Mouse (Mus musculus) embryonic facial prominence, embryonic 13.5 days (tissue): ENCODE results near the gene Hist1h1c. TPM values are rescaled to one million over a fixed set of nuclear protein-coding genes. Genes with fewer than 3 reads are reported as not detected.

Experiments used
- ATAC-seq: fragments of 200-750 bp; cut with Nextera tagmentation; 2 replicates; pipeline ENCODE4 v1.8.0; 2017; ENCODE audit warnings: low read depth; ENCODE audit not compliant: insufficient number of reproducible peaks, insufficient read depth, low FRiP score, low TSS enrichment
- H3K27ac ChIP-seq: fragments of 300-500 bp; sonication (generic); 2 replicates; pipeline ENCODE4 v1.5.1; 2015; ENCODE audit warnings: moderate library complexity, mild to moderate bottlenecking, inconsistent platforms
- H3K27me3 ChIP-seq: fragments of 300-500 bp; sonication (generic); 2 replicates; pipeline ENCODE4 v1.6.1; 2015; ENCODE audit warnings: mild to moderate bottlenecking, inconsistent platforms
- H3K36me3 ChIP-seq: fragments of 300-500 bp; sonication (generic); 2 replicates; pipeline ENCODE4 v1.6.1; 2015; ENCODE audit warnings: mild to moderate bottlenecking, inconsistent platforms
- H3K4me1 ChIP-seq: fragments of 300-500 bp; sonication (generic); 2 replicates; pipeline ENCODE4 v1.6.1; 2015; ENCODE audit warnings: inconsistent platforms
- H3K4me2 ChIP-seq: fragments of 300-500 bp; sonication (generic); 2 replicates; pipeline ENCODE4 v1.6.1; 2015; ENCODE audit warnings: moderate library complexity, mild to moderate bottlenecking, inconsistent platforms
- H3K4me3 ChIP-seq: fragments of 300-500 bp; sonication (generic); 2 replicates; pipeline ENCODE4 v1.5.1; 2015; ENCODE audit warnings: mild to moderate bottlenecking, inconsistent platforms
- H3K9ac ChIP-seq: fragments of 300-500 bp; sonication (generic); 2 replicates; pipeline ENCODE4 v1.6.1; 2015; ENCODE audit warnings: mild to moderate bottlenecking, inconsistent platforms
- H3K9me3 ChIP-seq: fragments of 300-500 bp; sonication (generic); 2 replicates; pipeline ENCODE4 v1.6.1; 2016; ENCODE audit warnings: inconsistent platforms
- WGBS: fragments of 180-500 bp; shearing (Covaris S2); methylation state at CpG from one replicate; pipeline ENCODE4 v1.1.7; 2015; ENCODE audit warnings: mixed read lengths; 5-methylcytosine and 5-hydroxymethylcytosine counted together
- polyA plus RNA-seq: library from polyadenylated mRNA; unstranded; fragments of >200 nt; fragmentation: Nextera tagmentation; extraction: Ambion mirVana; gene quantifications from 2 replicates; pipeline ENCODE4 v1.2.1, GENCODE M21; 2015

Gene Hist1h1c
- 25.0 and 28.9 TPM in 2 replicates for polyA plus RNA-seq

DNA sequence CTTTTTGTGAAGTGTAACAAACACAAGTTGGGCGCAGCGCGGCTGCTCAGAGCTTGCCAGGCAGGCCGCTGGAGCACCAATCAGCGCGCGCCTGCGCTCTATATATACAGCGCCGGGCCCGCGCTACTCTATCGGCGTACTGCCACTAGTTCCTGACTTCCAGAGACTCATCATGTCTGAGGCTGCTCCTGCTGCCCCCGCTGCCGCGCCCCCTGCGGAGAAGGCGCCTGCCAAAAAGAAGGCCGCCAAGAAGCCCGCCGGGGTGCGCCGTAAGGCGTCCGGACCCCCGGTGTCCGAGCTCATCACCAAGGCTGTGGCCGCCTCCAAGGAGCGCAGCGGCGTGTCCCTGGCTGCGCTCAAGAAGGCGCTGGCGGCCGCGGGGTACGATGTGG, at the start of gene Hist1h1c:
TSS of gene Hist1h1c (plus strand) at position 132 of the 392 bp plus-strand sequence.
- no peaks in the 10 kb centered on the region for H3K9me3 ChIP-seq
- no peaks in the 10 kb centered on the region for H3K27me3 ChIP-seq
- peak within 1 kb of the TSS; percentile 99 for H3K27ac ChIP-seq
- H3K4me3 ChIP-seq: peak within 1 kb of the TSS; percentile 65
- peaks cover 9% of the 10 kb centered on the region; the same call in 1 of the 2 replicates for H3K4me1 ChIP-seq
- under 1% methylated on average over 38 of the region's 38 CpGs for WGBS
- peak within 1 kb of the TSS; percentile 89 for H3K9ac ChIP-seq
- peak within 1 kb of the TSS; percentile 97 for H3K4me2 ChIP-seq
- H3K36me3 ChIP-seq: no peaks in the 10 kb centered on the region
- peak; percentile 92 for ATAC-seq

DNA sequence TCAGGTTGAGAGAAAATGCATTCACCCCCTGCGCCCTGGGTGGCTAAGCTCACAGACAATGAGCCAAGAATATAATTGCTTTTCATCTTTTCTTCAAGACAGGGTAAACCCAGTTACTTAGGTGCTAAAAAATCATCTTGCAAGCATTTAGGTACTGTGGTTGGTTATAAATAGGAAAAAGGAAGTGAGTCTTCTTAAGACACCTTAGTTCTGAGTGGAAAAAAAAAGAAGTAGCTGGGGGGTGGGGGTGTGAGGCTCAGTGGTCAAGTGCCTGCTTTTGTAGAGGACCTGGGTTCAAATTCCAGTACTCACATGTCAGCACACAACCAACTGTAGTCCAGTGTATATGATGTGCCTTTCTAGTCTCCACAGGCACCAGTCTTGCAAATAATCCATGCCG, 49.7 kb upstream of the Hist1h1c start:
- H3K4me1 ChIP-seq: peaks cover 10% of the 10 kb centered on the region; the same call in 1 of the 2 replicates
- H3K9ac ChIP-seq: no peak overlapping the region
- no peaks in the 10 kb centered on the region for H3K36me3 ChIP-seq
- no peak overlapping the region for H3K27ac ChIP-seq
- no peak for ATAC-seq
- H3K27me3 ChIP-seq: no peaks in the 10 kb centered on the region
- WGBS: 91% methylated on average over 2 of the region's 2 CpGs
- no peak overlapping the region for H3K4me2 ChIP-seq
- no peaks in the 10 kb centered on the region for H3K9me3 ChIP-seq
- no peak overlapping the region for H3K4me3 ChIP-seq

DNA sequence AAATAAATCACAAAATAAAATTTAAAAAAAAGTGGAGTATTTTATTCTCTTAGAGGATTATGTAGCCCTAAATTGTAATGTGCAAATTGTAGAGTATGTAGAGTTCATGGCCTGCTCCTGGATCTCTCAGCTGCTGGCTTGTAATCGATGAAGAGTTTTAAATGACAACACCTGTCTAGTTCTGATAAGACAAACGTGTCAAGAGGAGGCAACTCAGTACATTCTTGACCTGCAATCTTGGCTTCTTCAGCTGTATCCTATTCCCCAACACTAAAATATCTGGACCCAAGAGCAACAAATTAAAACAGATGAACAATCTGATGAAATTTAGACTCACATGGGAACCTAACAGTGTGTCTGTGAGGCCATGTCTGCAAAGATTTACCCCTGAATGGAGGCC, 49.1 kb upstream of the Hist1h1c start:
- no peak for ATAC-seq
- H3K4me2 ChIP-seq: no peak overlapping the region
- H3K4me1 ChIP-seq: peaks cover 10% of the 10 kb centered on the region; the same call in 1 of the 2 replicates
- H3K9me3 ChIP-seq: no peaks in the 10 kb centered on the region
- no peak overlapping the region for H3K27ac ChIP-seq
- no peaks in the 10 kb centered on the region for H3K36me3 ChIP-seq
- WGBS: 69% methylated on average over 2 of the region's 2 CpGs
- H3K4me3 ChIP-seq: no peak overlapping the region
- H3K27me3 ChIP-seq: no peaks in the 10 kb centered on the region
- H3K9ac ChIP-seq: no peak overlapping the region

DNA sequence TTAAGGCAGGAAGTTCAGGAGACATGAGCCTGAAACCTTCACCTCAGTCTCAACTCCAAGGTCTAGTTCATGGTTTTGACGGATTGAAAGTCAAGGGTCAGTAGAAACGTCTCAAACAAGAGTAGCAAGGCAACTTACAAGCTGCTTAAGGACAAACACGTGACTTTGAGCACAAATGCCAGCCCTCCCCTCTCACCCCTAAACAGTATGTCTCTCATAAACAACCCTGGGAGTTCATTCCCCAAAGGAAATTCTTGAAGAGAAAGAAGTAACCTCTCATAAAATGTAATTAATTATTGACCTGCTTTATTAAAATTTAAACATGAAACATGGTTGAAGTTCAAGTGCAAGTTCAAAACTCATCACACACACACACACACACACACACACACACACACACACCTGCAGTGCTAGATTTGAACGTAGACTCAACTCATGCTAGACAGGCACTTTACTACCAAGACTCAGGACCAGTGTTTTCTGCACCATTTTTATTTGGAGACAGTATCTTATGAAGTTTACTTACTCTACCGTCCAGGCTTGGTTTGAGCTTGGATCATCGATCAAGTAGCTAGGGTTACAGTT, 44.7 kb upstream of the Hist1h1c start:
- no peaks in the 10 kb centered on the region for H3K27me3 ChIP-seq
- no peak for ATAC-seq
- 0 out of 2 replicates have a peak, but pooled peaks cover under 1% of the 10 kb centered on the region for H3K4me1 ChIP-seq
- no peak overlapping the region for H3K27ac ChIP-seq
- no peak overlapping the region for H3K4me3 ChIP-seq
- 78% methylated on average over 6 of the region's 6 CpGs for WGBS
- H3K9ac ChIP-seq: no peak overlapping the region
- no peaks in the 10 kb centered on the region for H3K36me3 ChIP-seq
- H3K9me3 ChIP-seq: no peaks in the 10 kb centered on the region
- no peak overlapping the region for H3K4me2 ChIP-seq

DNA sequence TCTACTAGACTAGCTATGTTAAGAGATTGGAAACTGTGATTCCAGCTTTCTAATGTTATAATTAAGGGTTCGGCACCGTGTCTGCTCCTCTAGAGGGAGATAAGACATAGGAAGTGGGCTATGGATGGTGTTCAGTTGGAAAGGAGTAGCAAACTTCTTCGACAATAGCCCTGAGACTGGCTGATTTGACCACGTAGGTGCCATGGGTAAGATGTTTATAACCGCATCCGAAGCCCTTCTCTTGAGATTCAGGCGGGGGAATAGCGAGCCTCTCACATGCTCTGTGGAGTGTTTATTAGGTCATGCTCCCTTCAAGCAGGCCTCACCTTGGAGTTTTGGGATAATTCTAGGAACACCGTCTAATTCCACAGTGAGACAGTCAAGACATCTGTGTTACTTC, 43.7 kb upstream of the Hist1h1c start:
- Histone ChIP-seq H3K4me2 (no peak overlapping the region), H3K4me3 (no peak overlapping the region), H3K9me3 (no peaks in the 10 kb centered on the region), H3K36me3 (no peaks in the 10 kb centered on the region), H3K9ac (no peak overlapping the region), H3K4me1 (0 out of 2 replicates have a peak, but pooled peaks cover 4% of the 10 kb centered on the region), H3K27me3 (no peaks in the 10 kb centered on the region), H3K27ac (no peak overlapping the region)
- no peak for ATAC-seq
- 91% methylated on average over 9 of the region's 9 CpGs for WGBS

DNA sequence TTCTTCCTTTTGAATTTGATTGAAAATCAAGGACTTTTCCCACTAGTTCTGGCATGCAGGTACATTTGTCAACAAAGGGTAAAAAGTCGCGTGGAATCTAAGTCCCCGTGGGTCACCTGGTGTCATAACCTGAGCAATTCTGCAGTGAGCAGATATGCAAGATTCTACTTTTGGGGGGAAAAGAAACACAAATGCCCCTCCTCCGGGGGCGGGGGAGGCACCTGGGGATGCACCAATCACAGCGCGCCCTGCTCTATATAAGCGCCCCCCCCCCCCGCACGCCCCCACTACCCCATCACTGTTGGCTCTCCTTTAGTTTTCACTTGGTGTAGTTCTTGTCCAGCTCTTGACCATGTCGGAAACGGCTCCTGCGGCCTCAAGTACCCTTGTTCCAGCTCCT, 43.1 kb upstream of the Hist1h1c start, which contains the start of gene Hist1h1t:
TSS of gene Hist1h1t (plus strand) at position 301 of the 400 bp plus-strand sequence.
- 54% methylated on average over 13 of the region's 13 CpGs for whole genome bisulfite sequencing
- Histone ChIP-seq H3K9me3 (no peaks in the 10 kb centered on the region), H3K4me3 (no peak within 1 kb of the TSS), H3K4me2 (peak within 1 kb of the TSS; percentile 1; the same call in 1 of the 2 replicates), H3K36me3 (no peaks in the 10 kb centered on the region), H3K4me1 (0 out of 2 replicates have a peak, but pooled peaks cover 4% of the 10 kb centered on the region), H3K27ac (0 out of 2 replicates have a peak within 1 kb of the TSS, but pooled peaks have one; percentile 48), H3K27me3 (no peaks in the 10 kb centered on the region), H3K9ac (no peak within 1 kb of the TSS)
- no peak for ATAC-seq

DNA sequence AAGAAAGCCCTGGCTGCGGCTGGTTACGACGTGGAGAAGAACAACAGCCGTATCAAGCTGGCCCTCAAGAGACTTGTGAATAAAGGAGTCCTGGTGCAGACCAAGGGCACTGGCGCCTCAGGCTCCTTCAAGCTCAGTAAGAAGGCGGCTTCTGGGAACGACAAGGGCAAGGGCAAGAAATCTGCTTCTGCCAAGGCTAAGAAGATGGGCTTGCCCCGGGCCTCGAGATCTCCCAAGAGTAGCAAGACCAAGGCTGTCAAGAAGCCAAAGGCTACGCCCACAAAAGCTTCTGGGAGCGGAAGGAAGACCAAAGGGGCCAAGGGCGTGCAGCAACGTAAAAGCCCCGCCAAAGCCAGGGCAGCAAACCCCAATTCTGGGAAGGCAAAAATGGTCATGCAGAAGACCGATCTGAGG, 42.5 kb upstream of the Hist1h1c start:
- Histone ChIP-seq H3K4me1 (peaks cover 7% of the 10 kb centered on the region; the same call in 1 of the 2 replicates), H3K9ac (no peak overlapping the region), H3K4me2 (peak overlapping the region; percentile 1; the same call in 1 of the 2 replicates), H3K27ac (0 out of 2 replicates have a peak overlapping the region, but pooled peaks have one; percentile 48), H3K36me3 (no peaks in the 10 kb centered on the region), H3K9me3 (no peaks in the 10 kb centered on the region), H3K27me3 (no peaks in the 10 kb centered on the region), H3K4me3 (no peak overlapping the region)
- no peak for ATAC-seq
- 57% methylated on average over 15 of the region's 15 CpGs for WGBS

DNA sequence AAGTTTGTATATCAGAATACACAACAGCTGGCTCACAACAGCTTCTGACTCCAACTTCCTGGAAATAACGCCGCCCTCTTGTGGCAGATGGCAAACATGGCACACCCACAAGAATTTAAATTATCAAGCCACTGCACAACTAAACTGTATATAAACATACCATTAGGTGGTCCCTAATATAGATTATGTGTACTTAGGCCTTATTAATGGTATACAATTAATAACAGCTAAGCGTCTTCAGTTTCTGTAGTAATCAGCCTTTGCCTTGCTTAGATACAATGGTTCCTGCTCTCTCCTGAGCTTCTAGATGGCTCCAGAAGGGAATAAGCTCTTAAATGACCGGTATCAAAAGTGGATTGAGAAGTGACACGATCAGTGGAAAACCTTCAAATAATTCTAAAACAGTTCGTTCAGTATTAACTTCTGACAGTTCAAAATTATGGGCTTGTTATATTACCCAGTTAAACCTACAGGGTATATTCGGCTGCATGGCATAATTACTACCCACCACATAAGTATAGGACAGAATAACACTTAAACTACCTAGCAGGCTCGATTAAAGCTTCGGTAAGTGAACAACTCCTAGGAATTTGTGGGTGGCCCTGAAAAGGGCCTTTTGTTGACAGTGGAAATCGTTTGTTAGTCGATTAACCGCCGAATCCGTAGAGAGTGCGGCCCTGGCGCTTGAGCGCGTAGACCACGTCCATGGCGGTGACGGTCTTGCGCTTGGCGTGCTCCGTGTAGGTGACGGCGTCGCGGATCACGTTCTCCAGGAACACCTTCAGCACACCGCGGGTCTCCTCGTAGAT, 40.9 kb upstream of the Hist1h1c start:
- H3K4me3 ChIP-seq: peak overlapping the region; percentile 48
- peak overlapping the region; percentile 71 for H3K4me2 ChIP-seq
- peak overlapping the region; percentile 71 for H3K9ac ChIP-seq
- no peaks in the 10 kb centered on the region for H3K27me3 ChIP-seq
- peak overlapping the region; percentile 93 for H3K27ac ChIP-seq
- no peaks in the 10 kb centered on the region for H3K9me3 ChIP-seq
- H3K36me3 ChIP-seq: no peaks in the 10 kb centered on the region
- under 1% methylated on average over 23 of the region's 32 CpGs for WGBS
- peaks cover 7% of the 10 kb centered on the region; the same call in 1 of the 2 replicates for H3K4me1 ChIP-seq
- no peak; the same call in none of the 2 replicates for ATAC-seq

DNA sequence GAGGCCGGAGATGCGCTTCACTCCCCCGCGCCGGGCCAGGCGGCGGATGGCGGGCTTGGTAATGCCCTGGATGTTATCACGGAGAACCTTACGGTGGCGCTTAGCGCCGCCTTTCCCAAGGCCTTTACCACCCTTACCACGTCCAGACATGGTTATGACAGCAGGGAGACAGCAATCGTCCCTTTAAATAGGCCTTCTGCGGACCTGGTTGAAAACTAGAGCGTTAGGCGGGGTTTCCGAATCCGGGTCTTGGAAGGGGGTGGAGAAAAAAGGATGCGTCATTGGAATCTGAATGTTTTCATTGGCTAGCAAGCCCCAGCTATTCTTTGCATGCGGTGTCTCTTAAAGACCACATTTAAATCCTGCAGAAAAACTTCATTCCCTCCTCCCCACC, 40.3 kb upstream of the Hist1h1c start, which contains the start of gene Hist1h4c:
TSS of gene Hist1h4c (minus strand) at position 155 of the 394 bp plus-strand sequence.
- H3K27me3 ChIP-seq: no peaks in the 10 kb centered on the region
- peak within 1 kb of the TSS; percentile 71 for H3K4me2 ChIP-seq
- under 1% methylated on average over 22 of the region's 22 CpGs for WGBS
- ATAC-seq: peak; percentile 93
- peak within 1 kb of the TSS; percentile 93 for H3K27ac ChIP-seq
- peaks cover 7% of the 10 kb centered on the region; the same call in 1 of the 2 replicates for H3K4me1 ChIP-seq
- peak within 1 kb of the TSS; percentile 71 for H3K9ac ChIP-seq
- no peaks in the 10 kb centered on the region for H3K9me3 ChIP-seq
- peak within 1 kb of the TSS; percentile 48 for H3K4me3 ChIP-seq
- H3K36me3 ChIP-seq: no peaks in the 10 kb centered on the region

DNA sequence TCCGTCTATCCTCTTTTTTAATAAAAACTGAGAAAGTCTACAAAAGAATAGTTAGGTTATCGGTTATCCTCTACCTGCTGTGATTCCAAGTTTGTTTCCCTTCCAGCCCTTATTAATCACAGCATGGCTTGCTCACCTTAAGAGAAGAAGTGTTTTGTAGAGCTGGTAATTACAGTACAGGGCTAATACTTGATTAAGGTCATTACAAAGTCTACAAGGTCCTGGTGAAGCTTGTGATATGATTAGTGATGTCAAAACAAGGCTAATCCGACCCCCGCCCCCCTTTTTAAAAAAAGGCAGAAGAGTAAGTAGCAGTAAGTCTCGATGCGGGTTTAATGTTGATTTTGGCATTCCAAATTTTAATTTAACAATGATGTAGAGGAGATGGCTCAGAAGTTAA, 39.6 kb upstream of the Hist1h1c start:
- H3K4me1 ChIP-seq: peaks cover 7% of the 10 kb centered on the region; the same call in 1 of the 2 replicates
- no peaks in the 10 kb centered on the region for H3K27me3 ChIP-seq
- ATAC-seq: no peak
- no peak overlapping the region for H3K4me3 ChIP-seq
- H3K36me3 ChIP-seq: no peaks in the 10 kb centered on the region
- H3K9me3 ChIP-seq: no peaks in the 10 kb centered on the region
- H3K9ac ChIP-seq: 0 out of 2 replicates have a peak overlapping the region, but pooled peaks have one; percentile 1
- WGBS: 51% methylated on average over 6 of the region's 6 CpGs
- H3K4me2 ChIP-seq: peak overlapping the region; percentile 71
- peak overlapping the region; percentile 89 for H3K27ac ChIP-seq

DNA sequence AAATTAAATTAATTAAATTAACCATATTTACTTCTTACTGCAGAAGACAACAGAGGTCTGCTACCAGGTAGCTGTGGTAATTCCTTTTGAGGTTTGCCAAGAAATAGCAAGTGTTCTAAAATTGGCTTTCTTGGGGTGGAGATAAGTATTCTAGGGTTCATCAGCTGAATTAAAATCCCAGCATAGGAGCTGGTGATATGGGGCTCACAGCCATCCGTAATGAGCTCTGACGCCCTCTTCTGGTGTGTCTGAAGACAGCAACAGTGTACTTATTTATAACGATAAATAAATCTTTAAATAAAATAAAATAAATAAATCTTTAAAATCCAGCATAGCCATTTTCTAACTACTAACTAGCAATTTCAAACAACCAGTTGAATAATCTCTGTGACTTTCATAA, 38.8 kb upstream of the Hist1h1c start:
- Histone ChIP-seq H3K27me3 (no peaks in the 10 kb centered on the region), H3K4me3 (no peak overlapping the region), H3K9ac (no peak overlapping the region), H3K36me3 (no peaks in the 10 kb centered on the region), H3K9me3 (no peaks in the 10 kb centered on the region), H3K4me1 (peaks cover 7% of the 10 kb centered on the region; the same call in 1 of the 2 replicates), H3K27ac (no peak overlapping the region), H3K4me2 (no peak overlapping the region)
- WGBS: 65% methylated on average over 3 of the region's 3 CpGs
- no peak for ATAC-seq
